Comparison of ENCODE assay signal across 8 mouse cellular contexts in the genomic region with DNA sequence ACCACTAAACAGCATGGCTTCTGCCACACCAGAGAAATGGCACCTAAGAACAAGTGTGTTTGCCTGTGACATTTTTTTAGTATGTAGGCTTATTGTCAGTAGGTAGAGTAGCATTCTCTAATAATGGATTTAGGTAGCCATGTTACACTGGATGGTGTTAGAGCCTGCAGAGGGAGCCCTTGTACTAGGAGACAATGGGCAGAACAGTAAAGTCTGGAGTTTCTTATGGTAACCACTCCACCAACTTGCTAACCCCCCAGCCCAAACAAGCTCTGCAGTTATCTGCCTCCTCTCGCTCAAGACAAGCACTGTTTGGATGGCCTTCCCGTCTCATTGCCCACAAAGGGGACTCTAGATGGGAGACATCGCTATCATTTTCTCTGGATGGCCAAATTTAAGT.
A peak's percentile ranks its signal among the peaks of the same experiment; 100 is the strongest.
DNase-seq lines count a peak whose midpoint lies in the region; ATAC-seq and TF ChIP-seq lines count a peak whose summit lies in the region.

No protein-coding gene starts in this region.

- intact Hi-C loops in gastrocnemius, adult 2 months (cut with DNase I), result loop anchor here (2.0 to 10.0 kb wide), 2 partner anchors 121 to 669 kb away; no protein-coding TSS in a partner anchor

- no peaks in the 10 kb centered on the region for H3K27me3 ChIP-seq in lung, postnatal 0 days (replicated peaks; ENCODE audit: insufficient read depth, low read length)

- H3K27ac ChIP-seq in gastrocnemius, adult 2 months, result no peak overlapping the region
- H3K27ac ChIP-seq in lung, postnatal 0 days (ENCODE audit: low read length), result no peak overlapping the region

- ATAC-seq in lung, postnatal 0 days, result 0 out of 2 replicates have a peak, but pooled peaks have one; percentile 40

- no peak for TF ChIP-seq EP300 in lung, postnatal 0 days (IDR thresholded peaks at IDR 0.05)

- H3K9me3 ChIP-seq in lung, postnatal 0 days (ENCODE audit: low read length), result no peaks in the 10 kb centered on the region

- TF ChIP-seq CTCF in gastrocnemius, adult 2 months (IDR thresholded peaks at IDR 0.05), result peak; percentile 67
- peak; percentile 76 for TF ChIP-seq CTCF in lung, postnatal 0 days (IDR thresholded peaks at IDR 0.05)

- H3K4me2 ChIP-seq in lung, postnatal 0 days (replicated peaks; ENCODE audit: low read depth, low read length), result no peak overlapping the region

- H3K4me1 ChIP-seq in lung, postnatal 0 days (ENCODE audit: insufficient read depth, low read depth, low read length), result no peaks in the 10 kb centered on the region

- no peak overlapping the region for H3K4me3 ChIP-seq in gastrocnemius, adult 2 months
- no peak overlapping the region for H3K4me3 ChIP-seq in lung, postnatal 0 days (ENCODE audit: low read depth, low read length)

- 44% methylated on average over 3 of the region's 3 CpGs for WGBS in lung, postnatal 0 days

- no peaks in the 10 kb centered on the region for H3K36me3 ChIP-seq in lung, postnatal 0 days (ENCODE audit: insufficient read depth, low read length)

- peak; percentile 27 for DNase-seq in gastrocnemius, adult 2 months
- DNase-seq in gastrocnemius, adult 8-10 months (ENCODE audit: low spot score in 2 of 2), result no peak
- peak; percentile 87 for DNase-seq in 3T3-L1 (ENCODE audit: low read depth, low spot score)
- peak; percentile 86 for DNase-seq in adipocyte (ENCODE audit: low spot score)
- DNase-seq in embryo, embryonic 11 days, result peak; percentile 62
- DNase-seq in kidney, postnatal 10 days, result peak; percentile 69
- DNase-seq in lung, postnatal 0 days (ENCODE audit: low spot score), result peak; percentile 62
- DNase-seq in thymus, postnatal 25 days, result peak; percentile 58

- no peak overlapping the region for H3K9ac ChIP-seq in lung, postnatal 0 days (replicated peaks; ENCODE audit: low read depth)

Comparison
In these comparisons a context has a peak if more than half of its experiments do, and no peak if none do; other contexts are left out.
1. DNase-seq: peak in gastrocnemius, adult 2 months (single experiment), 3T3-L1 (single experiment), adipocyte (single experiment), embryo, embryonic 11 days (single experiment), kidney, postnatal 10 days (single experiment), lung, postnatal 0 days (single experiment) and thymus, postnatal 25 days (single experiment); none in gastrocnemius, adult 8-10 months (0 of 2).